Mouse (Mus musculus): Measurements from ENCODE around the gene Oaz3. TPM values are rescaled to one million over a fixed set of nuclear protein-coding genes. Genes with fewer than 3 reads are reported as not detected.

Oaz3 gene
- polyA plus RNA-seq, 1 experiment from 2014 or later, result 0.31 TPM

DNA sequence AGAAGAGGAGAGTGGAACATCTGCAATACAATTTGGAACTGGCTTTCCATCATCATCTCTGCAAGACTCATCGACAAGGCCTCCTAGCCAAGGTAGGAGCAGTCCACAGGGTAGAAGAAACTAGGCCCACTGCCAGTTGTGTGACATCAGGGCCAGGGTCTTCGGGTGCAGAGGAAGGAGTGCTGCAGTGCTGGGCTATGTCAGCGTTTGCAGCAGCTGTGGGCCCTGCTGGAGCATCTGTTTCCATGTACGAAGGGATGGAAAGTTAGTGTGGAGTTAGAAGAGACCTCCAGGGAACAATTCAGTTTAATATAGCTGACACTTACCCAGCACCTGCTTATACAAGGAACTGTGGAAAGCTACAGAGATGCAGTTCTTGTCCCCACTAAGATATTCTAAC is 50.7 kb downstream of the Oaz3 start:
- WGBS, result 69% methylated on average over 4 of the region's 4 CpGs
- peak; percentile 24 for DNase-seq (ENCODE audit: low spot score)
- Histone ChIP-seq H3K9me3 (no peaks in the 10 kb centered on the region), H3K27ac (no peak overlapping the region), H3K4me1 (no peaks in the 10 kb centered on the region), H3K27me3 (ENCODE audit: insufficient read depth, poor library complexity, severe bottlenecking) (peaks cover 24% of the 10 kb centered on the region), H3K4me3 (no peak overlapping the region), H3K36me3 (no peaks in the 10 kb centered on the region)

GRCm38 (mm10) chr3:94392128-94392527 is 51.6 kb downstream of the Oaz3 start:
- DNase-seq (ENCODE audit: low spot score), result no peak
- H3K4me3 ChIP-seq, result no peak overlapping the region
- no peaks in the 10 kb centered on the region for H3K4me1 ChIP-seq
- 78% methylated on average over 2 of the region's 2 CpGs for WGBS
- no peaks in the 10 kb centered on the region for H3K36me3 ChIP-seq
- no peaks in the 10 kb centered on the region for H3K9me3 ChIP-seq
- H3K27me3 ChIP-seq (ENCODE audit: insufficient read depth, poor library complexity, severe bottlenecking), result peaks cover 17% of the 10 kb centered on the region
- H3K27ac ChIP-seq, result no peak overlapping the region

- H3K4me3 ChIP-seq, result no peak overlapping the region
- peak; percentile 52 for DNase-seq (ENCODE audit: low spot score)
- peaks cover 8% of the 10 kb centered on the region; the same call in 1 of the 2 replicates for H3K27me3 ChIP-seq (ENCODE audit: insufficient read depth, poor library complexity, severe bottlenecking)
- no peaks in the 10 kb centered on the region for H3K36me3 ChIP-seq
- H3K27ac ChIP-seq, result no peak overlapping the region
- 76% methylated on average over 5 of the region's 5 CpGs for WGBS
- H3K4me1 ChIP-seq, result no peaks in the 10 kb centered on the region
- H3K9me3 ChIP-seq, result no peaks in the 10 kb centered on the region
These were observed 52.7 kb downstream of the Oaz3 start for GRCm38 (mm10) chr3:94391001-94391400.

DNA sequence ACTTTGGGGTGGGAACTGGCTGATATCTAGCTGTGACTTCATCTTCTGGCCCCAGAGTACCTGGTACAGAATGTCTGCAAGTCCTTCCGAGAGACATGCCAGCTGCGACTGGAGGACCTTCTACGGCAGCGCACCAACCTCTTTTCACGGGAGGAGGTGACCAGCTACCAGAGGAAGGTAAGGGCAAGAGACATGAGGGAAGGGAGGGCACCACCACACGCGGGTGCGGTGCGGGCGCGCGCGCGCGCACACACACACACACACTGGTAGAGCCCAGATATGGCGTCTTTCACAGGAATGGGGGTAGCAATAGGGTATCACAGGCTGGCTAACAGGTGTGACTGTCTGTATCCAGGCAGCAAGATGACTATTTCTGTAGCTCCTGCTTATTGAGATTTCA is 54.3 kb downstream of the Oaz3 start:
- Histone ChIP-seq H3K9me3 (no peaks in the 10 kb centered on the region), H3K4me3 (no peak overlapping the region), H3K36me3 (no peaks in the 10 kb centered on the region), H3K27me3 (ENCODE audit: insufficient read depth, poor library complexity, severe bottlenecking) (peaks cover 8% of the 10 kb centered on the region; the same call in 1 of the 2 replicates), H3K4me1 (no peaks in the 10 kb centered on the region), H3K27ac (no peak overlapping the region)
- WGBS, result 89% methylated on average over 16 of the region's 16 CpGs
- DNase-seq (ENCODE audit: low spot score), result peak; percentile 66

DNA sequence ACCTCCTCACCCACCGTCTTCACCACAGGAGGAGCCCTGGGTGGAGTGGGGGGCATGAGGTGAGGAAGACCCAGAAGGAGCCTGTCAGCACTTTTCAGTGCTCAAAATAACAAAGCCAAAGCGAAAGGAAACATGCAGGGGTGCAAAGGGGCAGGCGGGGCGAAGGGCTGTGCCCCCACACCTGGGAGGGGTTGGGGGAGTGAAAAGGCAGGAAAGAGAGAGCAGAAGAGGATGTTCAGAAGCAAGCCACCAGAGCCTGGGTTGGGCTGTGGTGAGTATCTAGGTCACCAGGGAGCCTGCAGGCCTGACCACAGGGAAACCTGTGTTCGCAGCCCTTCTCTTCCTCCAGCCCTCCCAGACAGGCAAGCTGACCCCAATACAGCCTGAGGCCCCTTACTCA is 55.7 kb downstream of the Oaz3 start:
- Histone ChIP-seq H3K36me3 (no peaks in the 10 kb centered on the region), H3K27me3 (ENCODE audit: insufficient read depth, poor library complexity, severe bottlenecking) (peaks cover 8% of the 10 kb centered on the region; the same call in 1 of the 2 replicates), H3K4me1 (no peaks in the 10 kb centered on the region), H3K9me3 (no peaks in the 10 kb centered on the region), H3K4me3 (no peak overlapping the region), H3K27ac (no peak overlapping the region)
- WGBS, result 68% methylated on average over 5 of the region's 5 CpGs
- DNase-seq (ENCODE audit: low spot score), result no peak

DNA sequence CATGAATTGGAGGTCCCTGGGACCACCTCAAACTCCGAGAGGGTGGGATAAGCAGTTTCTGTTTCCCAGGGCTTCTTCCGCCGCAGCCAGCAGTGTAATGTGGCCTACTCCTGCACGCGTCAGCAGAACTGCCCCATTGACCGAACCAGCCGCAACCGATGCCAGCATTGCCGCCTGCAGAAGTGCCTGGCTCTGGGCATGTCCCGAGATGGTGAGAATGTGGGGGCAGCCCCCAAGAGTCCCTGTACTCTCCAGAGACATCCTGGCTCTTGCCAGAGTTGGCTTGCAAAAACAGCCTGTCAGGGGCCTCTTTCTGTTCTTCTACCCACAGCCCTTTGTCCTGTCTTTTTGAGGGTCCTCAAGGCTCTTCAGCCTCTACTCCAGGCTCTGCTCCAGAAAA is 56.3 kb downstream of the Oaz3 start:
- no peak for DNase-seq (ENCODE audit: low spot score)
- Histone ChIP-seq H3K27me3 (ENCODE audit: insufficient read depth, poor library complexity, severe bottlenecking) (peaks cover 8% of the 10 kb centered on the region; the same call in 1 of the 2 replicates), H3K36me3 (no peaks in the 10 kb centered on the region), H3K4me1 (no peaks in the 10 kb centered on the region), H3K4me3 (no peak overlapping the region), H3K27ac (no peak overlapping the region), H3K9me3 (no peaks in the 10 kb centered on the region)
- 86% methylated on average over 10 of the region's 10 CpGs for WGBS

DNA sequence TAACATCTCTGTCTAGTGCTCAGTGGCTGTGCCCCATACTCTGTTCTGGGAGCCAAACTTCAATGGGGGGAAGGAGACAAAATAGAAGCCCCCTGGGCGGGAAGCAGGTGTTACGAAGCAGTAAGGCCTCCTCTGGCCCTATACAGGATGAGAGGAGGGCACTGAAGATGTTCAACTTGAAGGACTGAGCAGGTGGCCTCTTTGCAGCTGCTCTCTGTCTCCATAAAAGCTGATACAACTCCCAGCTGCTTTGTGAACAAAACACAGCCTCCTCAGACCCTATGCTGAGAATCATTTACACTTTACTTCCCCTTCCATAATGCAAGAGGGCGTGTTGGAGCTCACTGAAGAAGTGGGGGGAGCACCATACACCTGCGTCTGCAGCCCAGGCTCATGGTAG is 57.0 kb downstream of the Oaz3 start:
- Histone ChIP-seq H3K4me1 (no peaks in the 10 kb centered on the region), H3K27me3 (ENCODE audit: insufficient read depth, poor library complexity, severe bottlenecking) (peaks cover 8% of the 10 kb centered on the region; the same call in 1 of the 2 replicates), H3K9me3 (no peaks in the 10 kb centered on the region), H3K27ac (no peak overlapping the region), H3K4me3 (no peak overlapping the region), H3K36me3 (no peaks in the 10 kb centered on the region)
- 51% methylated on average over 4 of the region's 4 CpGs for WGBS
- no peak for DNase-seq (ENCODE audit: low spot score)

GRCm38 (mm10) chr3:94383476-94383875 is 60.2 kb downstream of the Oaz3 start:
- no peaks in the 10 kb centered on the region for H3K9me3 ChIP-seq
- no peak overlapping the region for H3K4me3 ChIP-seq
- 62% methylated on average over 3 of the region's 3 CpGs for WGBS
- H3K36me3 ChIP-seq, result no peaks in the 10 kb centered on the region
- H3K27ac ChIP-seq, result no peak overlapping the region
- DNase-seq (ENCODE audit: low spot score), result no peak
- H3K27me3 ChIP-seq (ENCODE audit: insufficient read depth, poor library complexity, severe bottlenecking), result peaks cover 14% of the 10 kb centered on the region; the same call in 1 of the 2 replicates
- H3K4me1 ChIP-seq, result 0 out of 2 replicates have a peak, but pooled peaks cover 8% of the 10 kb centered on the region

Other genes starting within 250 kb of the Oaz3 start
- gene Gm5286, start 247.2 kb downstream of the Oaz3 start, polyA plus RNA-seq (2016; fragmentation: Nextera tagmentation; extraction: Ambion mirVana), result not detected in 2 replicates
- gene Gm4778, start 179.9 kb downstream of the Oaz3 start, polyA plus RNA-seq (2016; fragmentation: Nextera tagmentation; extraction: Ambion mirVana), result not detected in 2 replicates
- gene Them4, start 133.8 kb downstream of the Oaz3 start, polyA plus RNA-seq (2016; fragmentation: Nextera tagmentation; extraction: Ambion mirVana), result 9.8 and 10.9 TPM in 2 replicates
- gene Them5, start 101.8 kb downstream of the Oaz3 start, polyA plus RNA-seq (2016; fragmentation: Nextera tagmentation; extraction: Ambion mirVana), result not detected in 2 replicates
- 0.15 and 0.29 TPM in 2 replicates for gene C2cd4d, start 81.5 kb downstream of the Oaz3 start, polyA plus RNA-seq (2016; fragmentation: Nextera tagmentation; extraction: Ambion mirVana)
- 0.26 and 0.36 TPM in 2 replicates for gene Rorc, start 71.1 kb downstream of the Oaz3 start, polyA plus RNA-seq (2016; fragmentation: Nextera tagmentation; extraction: Ambion mirVana)
- not detected in 2 replicates for gene Lingo4, start 45.4 kb downstream of the Oaz3 start, polyA plus RNA-seq (2016; fragmentation: Nextera tagmentation; extraction: Ambion mirVana)
- gene Tdrkh, start 30.6 kb downstream of the Oaz3 start, polyA plus RNA-seq (2016; fragmentation: Nextera tagmentation; extraction: Ambion mirVana), result 9.3 and 11.1 TPM in 2 replicates
- gene Mrpl9, start 597 bp downstream of the Oaz3 start, polyA plus RNA-seq (2016; fragmentation: Nextera tagmentation; extraction: Ambion mirVana), result 64.6 and 67.1 TPM in 2 replicates
- 1.1 and 1.2 TPM in 2 replicates for gene Celf3, start 34.4 kb upstream of the Oaz3 start, polyA plus RNA-seq (2016; fragmentation: Nextera tagmentation; extraction: Ambion mirVana)
- gene Riiad1, start 36.4 kb upstream of the Oaz3 start, polyA plus RNA-seq (2016; fragmentation: Nextera tagmentation; extraction: Ambion mirVana), result 5.8 and 6.6 TPM in 2 replicates
- gene Snx27, start 138.8 kb upstream of the Oaz3 start, polyA plus RNA-seq (2016; fragmentation: Nextera tagmentation; extraction: Ambion mirVana), result 32.2 and 41.3 TPM in 2 replicates
- not detected in 2 replicates for gene Gm10972, start 199.2 kb upstream of the Oaz3 start, polyA plus RNA-seq (2016; fragmentation: Nextera tagmentation; extraction: Ambion mirVana)
- 7.9 and 9.5 TPM in 2 replicates for gene Tuft1, start 215.0 kb upstream of the Oaz3 start, polyA plus RNA-seq (2016; fragmentation: Nextera tagmentation; extraction: Ambion mirVana)
- 0.68 and 0.72 TPM in 2 replicates for gene Selenbp2, start 249.6 kb upstream of the Oaz3 start, polyA plus RNA-seq (2016; fragmentation: Nextera tagmentation; extraction: Ambion mirVana)

All from heart, embryonic 10.5 days (tissue).